Mouse (Mus musculus) mature B cell (primary cell): ENCODE results near the gene Il16.

Experiments
- in situ Hi-C: fragments of 300-500 bp; cut with MboI; formaldehyde crosslinking; loops from 2 replicates; pipeline ENCODE4 v1.14.3; 2019

The Il16 gene

GRCm38 (mm10) chr7:83682640-83683274, 62.8 kb downstream of the Il16 start:
- in situ Hi-C loops = no loop called here

- in situ Hi-C loops = no loop called here
Observed at GRCm38 (mm10) chr7:83678506-83678905, 67.0 kb downstream of the Il16 start.

- in situ Hi-C loops = no loop called here
Observed at GRCm38 (mm10) chr7:83677296-83677695, 68.2 kb downstream of the Il16 start.

GRCm38 (mm10) chr7:83675545-83676254, 69.8 kb downstream of the Il16 start:
- in situ Hi-C loops = no loop called here

GRCm38 (mm10) chr7:83671573-83671972, 74.0 kb downstream of the Il16 start:
- in situ Hi-C loops = loop anchor here (5.0 to 25.0 kb wide), 3 partner anchors 104 to 809 kb away; partner anchors contain the start of genes Mesd, Mex3b and Tlnrd1

- in situ Hi-C loops = loop anchor here (25.0 kb wide), 2 partner anchors 219 to 806 kb away; partner anchors contain the start of genes Mesd, Mex3b and Tlnrd1
Observed at GRCm38 (mm10) chr7:83668724-83669123, 76.8 kb downstream of the Il16 start.

GRCm38 (mm10) chr7:83667936-83668645, 77.4 kb downstream of the Il16 start:
- in situ Hi-C loops = loop anchor here (25.0 kb wide), 2 partner anchors 219 to 806 kb away; partner anchors contain the start of genes Mesd, Mex3b and Tlnrd1

GRCm38 (mm10) chr7:83666087-83666595, 79.4 kb downstream of the Il16 start:
- in situ Hi-C loops = loop anchor here (25.0 kb wide), 2 partner anchors 221 to 804 kb away; partner anchors contain the start of genes Mesd, Mex3b and Tlnrd1

- in situ Hi-C loops = loop anchor here (25.0 kb wide), 2 partner anchors 224 to 801 kb away; partner anchors contain the start of genes Mesd, Mex3b and Tlnrd1
Observed at GRCm38 (mm10) chr7:83662711-83663375, 82.7 kb downstream of the Il16 start.

- in situ Hi-C loops = loop anchor here (25.0 kb wide), 2 partner anchors 226 to 799 kb away; partner anchors contain the start of genes Mesd, Mex3b and Tlnrd1
Observed at GRCm38 (mm10) chr7:83661763-83662162, 83.8 kb downstream of the Il16 start.

GRCm38 (mm10) chr7:83661031-83661430, 84.5 kb downstream of the Il16 start:
- in situ Hi-C loops = loop anchor here (25.0 kb wide), 2 partner anchors 226 to 799 kb away; partner anchors contain the start of genes Mesd, Mex3b and Tlnrd1

GRCm38 (mm10) chr7:83660273-83660691, 85.2 kb downstream of the Il16 start:
- in situ Hi-C loops = loop anchor here (25.0 kb wide), 2 partner anchors 227 to 798 kb away; partner anchors contain the start of genes Mesd, Mex3b and Tlnrd1

- in situ Hi-C loops = loop anchor here (25.0 kb wide), 2 partner anchors 228 to 797 kb away; partner anchors contain the start of genes Mesd, Mex3b and Tlnrd1
Observed at GRCm38 (mm10) chr7:83659159-83660065, 86.1 kb downstream of the Il16 start.

- in situ Hi-C loops = loop anchor here (25.0 kb wide), 2 partner anchors 229 to 796 kb away; partner anchors contain the start of genes Mesd, Mex3b and Tlnrd1
Observed at GRCm38 (mm10) chr7:83658716-83659115, 86.8 kb downstream of the Il16 start.

GRCm38 (mm10) chr7:83654938-83655630, 90.4 kb downstream of the Il16 start:
- in situ Hi-C loops = loop anchor here (25.0 kb wide), 2 partner anchors 232 to 793 kb away; partner anchors contain the start of genes Mesd, Mex3b and Tlnrd1

- in situ Hi-C loops = loop anchor here (25.0 kb wide), 2 partner anchors 233 to 792 kb away; partner anchors contain the start of genes Mesd, Mex3b and Tlnrd1
Observed at GRCm38 (mm10) chr7:83654196-83654595, 91.3 kb downstream of the Il16 start.

- in situ Hi-C loops = loop anchor here (25.0 kb wide), 2 partner anchors 234 to 791 kb away; partner anchors contain the start of genes Mesd, Mex3b and Tlnrd1
Observed at GRCm38 (mm10) chr7:83653605-83654051, 91.9 kb downstream of the Il16 start.

- in situ Hi-C loops = loop anchor here (25.0 kb wide), 2 partner anchors 235 to 790 kb away; partner anchors contain the start of genes Mesd, Mex3b and Tlnrd1
Observed at GRCm38 (mm10) chr7:83652498-83652897, 93.0 kb downstream of the Il16 start.
